Mouse (Mus musculus) layer of hippocampus, postnatal 10 days (tissue): ENCODE results near the gene Kdf1. TPM values are rescaled to one million over a fixed set of nuclear protein-coding genes. Genes with fewer than 3 reads are reported as not detected.

Source experiments
- DNase-seq, 2 experiments: peaks; one replicate each; pipeline ENCODE4 v3.0.0; 2021; ENCODE audit warnings: low spot score in 2 of 2
- microRNA-seq, 2 experiments: library from miRNA; unstranded; fragments of <30 nt; microRNA quantifications; one replicate each; pipeline ENCODE4 v1.2.0; 2021
- total RNA-seq, 2 experiments: library from RNA; stranded (reverse); gene quantifications; 2 replicates each; pipeline ENCODE4 v1.2.3; 2021

Kdf1 gene
- total RNA-seq, 2 experiments from 2014 or later: 0.21 TPM; not detected in 1

- no peak for DNase-seq
Observed at GRCm38 (mm10) chr4:133552768-133553447, 34.1 kb downstream of the Kdf1 start, which contains the start of gene Nr0b2. TSS of gene Nr0b2 (plus strand) at chr4:133553376.

- no peak for DNase-seq
Observed at GRCm38 (mm10) chr4:133553448-133554330, 34.9 kb downstream of the Kdf1 start.

DNA sequence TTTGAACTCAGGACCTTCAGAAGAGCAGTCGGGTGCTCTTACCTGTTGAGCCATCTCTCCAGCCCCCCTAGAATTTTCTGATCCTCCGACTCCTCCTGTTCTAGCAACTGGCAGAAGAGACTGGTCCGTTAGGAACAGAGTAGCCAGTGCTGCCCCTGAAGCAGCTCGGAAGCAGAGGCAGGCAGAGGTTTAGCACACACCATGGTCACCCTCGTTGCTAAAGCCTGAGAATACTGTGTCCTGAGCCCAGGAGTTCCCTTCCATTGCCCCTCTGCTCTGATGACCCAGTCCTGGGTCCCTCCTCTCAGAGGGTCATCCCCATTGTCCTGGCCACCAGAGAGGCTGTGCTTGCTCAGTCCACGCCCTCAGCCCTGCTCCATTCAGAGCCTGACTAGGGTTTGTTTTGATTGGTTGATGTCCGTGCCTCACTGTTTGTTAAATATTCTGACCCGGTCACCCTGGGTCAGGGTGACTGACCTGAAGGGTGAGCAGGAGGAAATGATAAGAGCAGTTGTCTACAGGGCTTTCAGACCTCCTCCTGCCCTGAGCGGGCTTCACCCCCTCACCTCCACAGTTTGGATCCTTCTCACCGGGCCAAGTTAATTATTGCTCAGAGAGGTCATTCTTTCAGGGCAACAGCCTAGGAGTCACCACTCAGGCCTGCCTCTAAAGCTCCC is 38.4 kb downstream of the Kdf1 start:
- no peak for DNase-seq

- DNase-seq: no peak
Observed at GRCm38 (mm10) chr4:133559846-133560245, 41.1 kb downstream of the Kdf1 start.

DNA sequence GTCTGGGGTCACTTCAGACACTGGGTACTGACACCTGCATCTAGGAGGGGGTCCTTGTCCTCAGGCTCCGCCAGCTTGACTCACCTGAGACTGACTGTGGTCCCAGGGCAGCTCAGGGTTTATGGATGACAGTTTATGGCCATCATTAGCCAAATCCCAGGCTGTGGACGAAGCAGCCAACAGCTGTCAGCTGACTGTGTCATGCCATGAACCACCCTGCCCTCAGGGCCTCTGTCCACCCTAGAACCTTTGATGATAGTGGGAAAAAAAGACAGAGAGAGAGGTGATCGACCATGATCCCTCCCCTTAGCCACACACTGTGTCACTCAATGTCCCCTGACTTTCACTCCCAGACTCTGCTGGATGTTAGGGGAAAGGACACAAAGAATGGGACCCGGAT is 42.9 kb downstream of the Kdf1 start:
- DNase-seq: no peak

DNA sequence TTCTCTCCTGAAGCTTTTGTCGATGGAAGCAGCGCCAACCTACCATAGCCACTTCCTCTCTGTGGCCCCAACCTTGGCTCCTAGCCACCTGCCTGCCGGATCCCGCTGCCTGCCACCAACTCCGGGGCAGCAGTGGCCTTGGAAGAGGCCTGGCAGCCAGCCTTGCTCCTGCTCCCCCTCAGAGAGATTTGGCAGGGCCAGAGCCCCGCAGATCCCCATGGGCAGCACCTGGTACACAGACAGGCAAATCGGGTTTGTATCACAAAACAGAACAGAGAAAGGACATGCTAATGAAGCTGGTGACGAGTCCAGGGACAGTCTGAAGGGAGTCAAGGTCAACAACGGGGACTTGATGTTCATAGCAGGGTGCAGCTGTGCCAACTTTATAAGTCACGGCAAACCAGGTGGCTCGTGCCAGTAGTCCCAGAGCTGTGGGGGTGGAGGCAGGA is 44.4 kb downstream of the Kdf1 start:
- DNase-seq: peak; percentile 17 to 26

- no peak for DNase-seq
Observed at GRCm38 (mm10) chr4:133567251-133567650, 48.5 kb downstream of the Kdf1 start.

GRCm38 (mm10) chr4:133569291-133570065 is 50.7 kb downstream of the Kdf1 start:
- DNase-seq: no peak

DNA sequence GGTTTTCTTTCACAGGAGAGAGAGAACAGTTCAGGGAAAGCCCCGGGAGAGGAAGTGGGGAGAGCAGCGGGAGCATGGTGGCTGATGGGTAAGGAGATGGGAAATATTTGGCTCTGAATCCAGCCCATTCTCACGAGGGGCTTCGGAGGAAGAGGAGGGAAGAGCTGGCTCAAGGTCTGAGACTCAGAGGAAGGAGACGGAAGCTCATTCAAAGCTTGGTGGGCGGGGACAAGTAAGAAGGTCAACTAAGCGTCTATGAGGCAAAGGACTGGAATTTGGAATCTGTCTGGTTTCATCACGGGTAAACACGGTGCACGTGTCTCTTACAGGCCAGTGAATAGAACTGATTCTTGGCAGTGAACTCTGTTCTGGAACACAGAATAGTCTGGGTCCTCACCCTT is 51.3 kb downstream of the Kdf1 start:
- no peak for DNase-seq

DNA sequence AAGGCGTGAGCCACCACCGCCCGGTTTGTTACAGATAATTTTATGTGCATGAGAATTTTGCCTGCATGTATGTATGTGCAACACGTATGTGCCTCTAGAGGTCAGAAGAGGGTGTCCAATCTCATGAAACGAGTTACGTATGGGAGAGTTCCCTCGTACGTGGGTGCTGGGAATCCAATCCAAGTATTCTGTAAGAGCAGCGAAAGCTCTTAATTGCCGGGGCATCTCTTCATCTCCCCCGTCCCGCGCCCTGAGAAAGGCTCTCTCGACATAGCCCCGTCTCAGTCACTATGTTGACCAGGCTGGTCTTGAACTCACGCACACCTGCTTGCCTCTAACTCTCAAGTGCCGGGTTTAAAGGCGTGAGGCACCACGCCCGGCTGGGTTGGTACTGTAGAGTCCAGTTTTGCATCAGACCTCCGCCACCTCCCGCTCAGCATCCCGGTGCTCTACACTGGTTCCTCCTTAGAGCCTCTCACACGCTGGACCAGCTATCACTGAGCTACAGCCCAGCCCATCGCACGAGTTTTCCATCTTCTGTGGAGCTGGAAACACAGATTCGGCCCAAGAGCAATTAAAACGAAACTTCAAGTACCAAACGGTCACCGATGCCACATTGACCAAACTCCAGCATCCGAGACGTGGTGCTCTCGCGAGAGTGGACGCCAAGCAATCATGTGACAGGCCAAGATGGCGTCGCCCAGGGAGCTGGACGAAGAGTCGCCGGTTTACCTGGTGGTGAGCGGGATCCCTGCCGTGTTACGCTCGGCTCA is 55.5 kb downstream of the Kdf1 start, which contains the start of gene Gpatch3:
Gpatch3 (plus strand) TSS at position 676 of the 773 bp plus-strand sequence.
- peak; percentile 91 to 92 for DNase-seq

GRCm38 (mm10) chr4:133574843-133575202 is 56.1 kb downstream of the Kdf1 start:
- DNase-seq: peak in 1 of 2 experiments; percentile 12

GRCm38 (mm10) chr4:133577983-133578382 is 59.2 kb downstream of the Kdf1 start:
- DNase-seq: no peak

Small RNA genes lying within 50 kb of the gene (microRNA-seq; reads per million reads assigned to microRNA genes)
- gene Gm23158: 0 reads per million in 2 experiments

Other genes starting within 250 kb of the Kdf1 start
- gene Tmem222, start 241.2 kb upstream of the Kdf1 start, total RNA-seq: 10 to 100 TPM; 74.9 to 80.1 TPM
- gene Wdtc1, start 165.5 kb upstream of the Kdf1 start, total RNA-seq: 10 to 100 TPM; 60.5 to 68.6 TPM
- gene Slc9a1, start 149.3 kb upstream of the Kdf1 start, total RNA-seq: 10 to 100 TPM; 45.5 to 47.4 TPM
- under 1 TPM in 1 of 2 experiments, not detected in 1; 0.21 TPM for gene Tent5b, start 38.8 kb upstream of the Kdf1 start, total RNA-seq
- gene Trnp1, start 20.4 kb upstream of the Kdf1 start, total RNA-seq: 100 to 1,000 TPM; 129 to 130 TPM
- gene Nudc, start 27.0 kb downstream of the Kdf1 start, total RNA-seq: 100 to 1,000 TPM; 117 to 129 TPM
- not detected for gene Nr0b2, start 34.4 kb downstream of the Kdf1 start, total RNA-seq
- gene Gpatch3, start 55.8 kb downstream of the Kdf1 start, total RNA-seq: 1 to 10 TPM; 6.3 to 8.5 TPM
- 10 to 100 TPM; 12.4 to 14.8 TPM for gene Gpn2, start 65.4 kb downstream of the Kdf1 start, total RNA-seq
- gene Sfn, start 83.2 kb downstream of the Kdf1 start, total RNA-seq: 1 to 10 TPM; 1.8 to 2.1 TPM
- gene Zdhhc18, start 131.2 kb downstream of the Kdf1 start, total RNA-seq: 10 to 100 TPM; 34.3 to 38.8 TPM
- 10 to 100 TPM in 1 of 2 experiments, 1 to 10 TPM in 1; 9.2 to 10.8 TPM for gene Pigv, start 153.7 kb downstream of the Kdf1 start, total RNA-seq
- gene Arid1a, start 237.8 kb downstream of the Kdf1 start, total RNA-seq: 10 to 100 TPM; 74.6 to 76.4 TPM